Mouse (Mus musculus) forelimb bud, embryonic 11.5 days (tissue): Measurements from ENCODE around the gene Tmem51.
A peak's percentile ranks its signal among the peaks of the same experiment; 100 is the strongest.

ENCODE experiments used
- DNase-seq: peaks from one replicate; pipeline ENCODE4 v3.0.0-alpha.2; 2012; ENCODE audit warnings: low read depth, low spot score

The Tmem51 gene

GRCm38 (mm10) chr4:142084131-142084899 is at the start of gene Tmem51:
Gene Tmem51, minus strand, starts transcription at chr4:142084304.
- no peak for DNase-seq

- DNase-seq = peak; percentile 73
These were observed 46.1 kb upstream of the Tmem51 start for GRCm38 (mm10) chr4:142130162-142130561.

- DNase-seq = no peak
These were observed 43.2 kb upstream of the Tmem51 start for GRCm38 (mm10) chr4:142127275-142127788.

GRCm38 (mm10) chr4:142126641-142127274 is 42.7 kb upstream of the Tmem51 start:
- DNase-seq = no peak

GRCm38 (mm10) chr4:142121164-142121563 is 37.1 kb upstream of the Tmem51 start:
- DNase-seq = no peak

- DNase-seq = peak; percentile 47
These were observed 34.4 kb upstream of the Tmem51 start for GRCm38 (mm10) chr4:142118522-142118921.

GRCm38 (mm10) chr4:142117993-142118392 is 33.9 kb upstream of the Tmem51 start:
- no peak for DNase-seq

- no peak for DNase-seq
These were observed 29.2 kb upstream of the Tmem51 start for GRCm38 (mm10) chr4:142113306-142113705.

GRCm38 (mm10) chr4:142103081-142103671 is 19.1 kb upstream of the Tmem51 start:
- DNase-seq = no peak

- peak; percentile 66 for DNase-seq
These were observed 14.2 kb upstream of the Tmem51 start for GRCm38 (mm10) chr4:142098303-142098702.

- DNase-seq = no peak
These were observed 13.8 kb upstream of the Tmem51 start for GRCm38 (mm10) chr4:142097871-142098270.

GRCm38 (mm10) chr4:142095513-142096241 is 11.6 kb upstream of the Tmem51 start:
- DNase-seq = no peak

GRCm38 (mm10) chr4:142094386-142094785 is 10.3 kb upstream of the Tmem51 start:
- DNase-seq = no peak

- DNase-seq = no peak
These were observed 7.0 kb upstream of the Tmem51 start for GRCm38 (mm10) chr4:142091100-142091499.

- no peak for DNase-seq
These were observed 5.9 kb upstream of the Tmem51 start for GRCm38 (mm10) chr4:142089966-142090365.

- DNase-seq = no peak
These were observed 4.7 kb upstream of the Tmem51 start for GRCm38 (mm10) chr4:142088836-142089235.

- no peak for DNase-seq
These were observed 4.3 kb upstream of the Tmem51 start for GRCm38 (mm10) chr4:142088409-142088808.

- DNase-seq = no peak
These were observed 946 bp upstream of the Tmem51 start for GRCm38 (mm10) chr4:142084936-142085563.

- DNase-seq = peak; percentile 54
These were observed 358 bp downstream of the Tmem51 start for GRCm38 (mm10) chr4:142083762-142084130.

GRCm38 (mm10) chr4:142083193-142083592 is 911 bp downstream of the Tmem51 start:
- DNase-seq = no peak

GRCm38 (mm10) chr4:142082703-142083102 is 1.4 kb downstream of the Tmem51 start:
- DNase-seq = no peak
